Mouse (Mus musculus) intestine, postnatal 0 days (tissue): ENCODE data around the gene Fam20a. TPM values are rescaled to one million over a fixed set of nuclear protein-coding genes. Genes with fewer than 3 reads are reported as not detected.
"Not testable (repeated sequence)": the region's sequence is repeated elsewhere in the genome, so short reads cannot be mapped to it uniquely, and the experiment has no call there.

Experiments used
- ATAC-seq: fragments of 200-750 bp; cut with Nextera tagmentation; 2 replicates; pipeline ENCODE4 v1.8.0; 2017; ENCODE audit warnings: mild to moderate bottlenecking, moderate TSS enrichment, moderate library complexity
- H3K27ac ChIP-seq: fragments of 300-500 bp; sonication (generic); 2 replicates; pipeline ENCODE4 v1.5.1; 2014; ENCODE audit warnings: mild to moderate bottlenecking, low read depth, low read length, moderate library complexity
- H3K27me3 ChIP-seq: fragments of 300-500 bp; sonication (generic); replicated peaks from 2 replicates; pipeline ENCODE4 v1.6.1; 2014; ENCODE audit warnings: low read length, mixed read lengths; ENCODE audit not compliant: control insufficient read depth, insufficient read depth
- H3K36me3 ChIP-seq: fragments of 300-500 bp; sonication (generic); 2 replicates; pipeline ENCODE4 v1.6.1; 2014; ENCODE audit warnings: mild to moderate bottlenecking, moderate library complexity; ENCODE audit not compliant: control insufficient read depth, insufficient read depth
- H3K4me1 ChIP-seq: fragments of 300-500 bp; sonication (generic); replicated peaks from 2 replicates; pipeline ENCODE4 v1.6.1; 2014; ENCODE audit warnings: antibody characterized with exemption, low read length, mixed read lengths; ENCODE audit not compliant: control insufficient read depth, insufficient read depth
- H3K4me2 ChIP-seq: fragments of 300-500 bp; sonication (generic); replicated peaks from 2 replicates; pipeline ENCODE4 v1.6.1; 2014; ENCODE audit warnings: low read depth, mild to moderate bottlenecking, moderate library complexity
- H3K4me3 ChIP-seq: fragments of 300-500 bp; sonication (generic); 2 replicates; pipeline ENCODE4 v1.5.1; 2014; ENCODE audit warnings: low read depth, low read length
- H3K9ac ChIP-seq: fragments of 300-500 bp; sonication (generic); 2 replicates; pipeline ENCODE4 v1.6.1; 2014; ENCODE audit warnings: mild to moderate bottlenecking, low read depth, low read length
- H3K9me3 ChIP-seq: fragments of 300-500 bp; sonication (generic); 2 replicates; pipeline ENCODE4 v1.6.1; 2016; ENCODE audit warnings: mixed run types; ENCODE audit not compliant: control insufficient read depth
- CTCF ChIP-seq: sonication (generic); IDR thresholded peaks from 2 replicates; pipeline ENCODE4 v1.5.1; 2016; ENCODE audit warnings: low read depth, mild to moderate bottlenecking, control low read depth, antibody characterized with exemption, moderate library complexity
- WGBS: fragments of 180-500 bp; shearing (Covaris S2); extraction: QIAGEN DNeasy Blood & Tissue Kit; methylation state at CpG from one replicate; pipeline ENCODE4 v1.1.7; 2014; 5-methylcytosine and 5-hydroxymethylcytosine counted together
- polyA plus RNA-seq: library from polyadenylated mRNA; unstranded; fragments of >200 nt; fragmentation: Nextera tagmentation; extraction: Ambion mirVana; gene quantifications from 2 replicates; pipeline ENCODE4 v1.2.1, GENCODE M21; 2015

Gene Fam20a
- polyA plus RNA-seq, 1 experiment from 2014 or later, result 2.5 TPM

GRCm38 (mm10) chr11:109667371-109667770 lies 54.7 kb downstream of the Fam20a start:
- Histone ChIP-seq H3K4me2 (no peak overlapping the region), H3K9ac (no peak overlapping the region), H3K4me1 (no peaks in the 10 kb centered on the region), H3K4me3 (no peak overlapping the region), H3K9me3 (no peaks in the 10 kb centered on the region), H3K27ac (no peak overlapping the region), H3K36me3 (peaks cover 70% of the 10 kb centered on the region), H3K27me3 (no peaks in the 10 kb centered on the region)
- WGBS, result 89% methylated on average over 19 of the region's 19 CpGs
- no peak for TF ChIP-seq CTCF
- ATAC-seq, result no peak

GRCm38 (mm10) chr11:109666411-109666810 lies 55.7 kb downstream of the Fam20a start:
- Histone ChIP-seq H3K36me3 (peaks cover 75% of the 10 kb centered on the region), H3K4me3 (no peak overlapping the region), H3K9ac (no peak overlapping the region), H3K27ac (no peak overlapping the region), H3K27me3 (no peaks in the 10 kb centered on the region), H3K9me3 (no peaks in the 10 kb centered on the region), H3K4me1 (no peaks in the 10 kb centered on the region), H3K4me2 (no peak overlapping the region)
- WGBS, result 86% methylated on average over 13 of the region's 13 CpGs
- no peak for TF ChIP-seq CTCF
- ATAC-seq, result no peak

GRCm38 (mm10) chr11:109665424-109665823 lies 56.7 kb downstream of the Fam20a start:
- H3K9ac ChIP-seq, result no peak overlapping the region
- peaks cover 80% of the 10 kb centered on the region for H3K36me3 ChIP-seq

GRCm38 (mm10) chr11:109664293-109664692 lies 57.8 kb downstream of the Fam20a start:
- no peak for ATAC-seq
- H3K4me3 ChIP-seq, result no peak overlapping the region
- H3K9me3 ChIP-seq, result no peaks in the 10 kb centered on the region
- H3K36me3 ChIP-seq, result peaks cover 80% of the 10 kb centered on the region
- no peak overlapping the region for H3K9ac ChIP-seq
- WGBS, result 82% methylated on average over 13 of the region's 13 CpGs
- H3K4me1 ChIP-seq, result no peaks in the 10 kb centered on the region
- no peak overlapping the region for H3K4me2 ChIP-seq
- no peak for TF ChIP-seq CTCF
- no peak overlapping the region for H3K27ac ChIP-seq
- H3K27me3 ChIP-seq, result no peaks in the 10 kb centered on the region

More at GRCm38 (mm10) chr11:109665424-109665823, 56.7 kb downstream of the Fam20a start:
- ATAC-seq, result no peak
- WGBS, result 78% methylated on average over 6 of the region's 6 CpGs
- no peak overlapping the region for H3K4me3 ChIP-seq
- TF ChIP-seq CTCF, result no peak
- no peaks in the 10 kb centered on the region for H3K9me3 ChIP-seq
- no peak overlapping the region for H3K4me2 ChIP-seq
- H3K4me1 ChIP-seq, result no peaks in the 10 kb centered on the region
- H3K27me3 ChIP-seq, result no peaks in the 10 kb centered on the region
- H3K27ac ChIP-seq, result no peak overlapping the region

DNA sequence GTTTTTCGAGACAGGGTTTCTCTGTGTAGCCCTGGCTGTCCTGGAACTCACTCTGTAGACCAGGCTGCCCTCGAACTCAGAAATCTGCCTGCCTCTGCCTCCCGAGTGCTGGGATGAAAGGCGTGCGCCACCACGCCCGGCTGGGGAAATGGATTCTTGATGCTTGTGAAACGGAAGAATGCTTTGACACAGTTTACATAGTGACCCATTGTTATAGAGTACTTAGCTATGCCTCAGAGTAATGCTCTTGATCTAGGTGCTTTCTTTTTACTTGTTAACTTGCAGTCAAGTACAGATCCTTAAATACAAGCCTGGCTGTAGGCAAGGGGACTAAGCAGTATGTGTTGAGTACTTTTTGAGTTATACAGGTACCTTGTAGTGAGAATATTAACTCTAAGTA lies 61.6 kb downstream of the Fam20a start:
- H3K36me3 ChIP-seq, result peaks cover 52% of the 10 kb centered on the region
- not testable (repeated sequence) for H3K4me3 ChIP-seq, H3K27ac ChIP-seq, H3K4me2 ChIP-seq, H3K9me3 ChIP-seq, H3K9ac ChIP-seq, H3K27me3 ChIP-seq, H3K4me1 ChIP-seq, ATAC-seq
- WGBS, result 83% methylated on average over 8 of the region's 8 CpGs

DNA sequence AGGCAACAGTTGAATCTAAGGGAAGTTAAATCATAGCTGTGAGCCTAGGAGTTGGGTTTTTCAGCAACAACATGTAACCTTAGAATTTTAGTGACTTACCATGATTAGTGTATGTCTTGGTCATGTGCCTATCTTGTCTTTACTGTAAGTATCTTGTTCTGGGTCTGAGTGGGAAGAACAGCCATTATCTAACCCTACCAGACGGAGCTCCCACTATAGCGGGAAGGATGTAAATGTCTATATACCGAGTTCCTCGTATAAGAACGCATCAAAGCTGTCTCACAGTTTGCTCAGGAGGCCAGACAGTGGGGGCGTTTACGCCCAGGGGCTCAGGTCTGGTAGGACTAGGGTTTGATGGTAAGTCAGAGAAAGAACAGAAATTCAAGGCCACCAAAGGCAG lies 65.8 kb downstream of the Fam20a start:
- H3K4me1 ChIP-seq, result 0 out of 2 replicates have a peak, but pooled peaks cover 5% of the 10 kb centered on the region
- H3K4me2 ChIP-seq, result no peak overlapping the region
- H3K9me3 ChIP-seq, result no peaks in the 10 kb centered on the region
- H3K27ac ChIP-seq, result no peak overlapping the region
- H3K4me3 ChIP-seq, result no peak overlapping the region
- H3K27me3 ChIP-seq, result no peaks in the 10 kb centered on the region
- H3K36me3 ChIP-seq, result peaks cover 33% of the 10 kb centered on the region
- 78% methylated on average over 7 of the region's 7 CpGs for WGBS
- no peak for ATAC-seq
- no peak for TF ChIP-seq CTCF
- no peak overlapping the region for H3K9ac ChIP-seq

DNA sequence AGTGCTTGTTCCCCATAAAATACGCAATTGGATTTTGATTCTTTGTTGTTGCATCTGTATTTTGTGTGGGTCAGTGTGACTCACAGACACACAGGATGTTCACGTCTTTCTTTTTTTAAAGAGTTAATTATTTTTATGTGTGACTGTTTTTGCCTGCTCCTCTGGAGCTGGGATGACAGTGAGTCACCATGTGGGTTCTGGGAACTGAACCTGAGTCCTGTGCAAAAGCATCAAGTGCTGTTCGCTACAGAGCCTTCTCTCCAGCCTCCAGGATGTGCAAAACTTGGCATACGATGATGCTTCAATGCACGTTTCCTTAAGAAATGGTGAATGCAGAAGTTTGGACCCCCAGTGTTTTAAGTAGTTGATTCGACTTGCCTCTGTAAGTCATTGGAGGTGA lies 67.5 kb downstream of the Fam20a start:
- Histone ChIP-seq H3K36me3 (peaks cover 16% of the 10 kb centered on the region; the same call in 1 of the 2 replicates), H3K27ac (no peak overlapping the region), H3K4me1 (0 out of 2 replicates have a peak, but pooled peaks cover 5% of the 10 kb centered on the region), H3K9me3 (no peaks in the 10 kb centered on the region), H3K4me3 (no peak overlapping the region), H3K9ac (no peak overlapping the region), H3K27me3 (no peaks in the 10 kb centered on the region), H3K4me2 (no peak overlapping the region)
- TF ChIP-seq CTCF, result no peak
- 85% methylated on average over 6 of the region's 6 CpGs for WGBS
- no peak for ATAC-seq
